Mouse (Mus musculus) small intestine, adult 2 months (tissue): ENCODE data around the gene Adamts7. TPM values are rescaled to one million over a fixed set of nuclear protein-coding genes. Genes with fewer than 3 reads are reported as not detected.

ENCODE experiments used
- H3K27ac ChIP-seq: fragments of 200-500 bp; 2 replicates; pipeline ENCODE4 v1.5.1; 2012; ENCODE audit warnings: low read depth, low read length, control low read depth, inconsistent platforms; ENCODE audit not compliant: insufficient read depth
- H3K27me3 ChIP-seq: fragments of 200-500 bp; 2 replicates; pipeline ENCODE4 v1.6.1; 2012; ENCODE audit warnings: mild to moderate bottlenecking, moderate library complexity, low read length, inconsistent platforms; ENCODE audit not compliant: control insufficient read depth, insufficient read depth
- H3K36me3 ChIP-seq: fragments of 200-500 bp; 2 replicates; pipeline ENCODE4 v1.6.1; 2012; ENCODE audit warnings: mild to moderate bottlenecking, low read length, control low read depth, inconsistent platforms; ENCODE audit not compliant: control insufficient read depth, insufficient read depth
- H3K4me1 ChIP-seq: fragments of 200-500 bp; 2 replicates; pipeline ENCODE4 v1.6.1; 2012; ENCODE audit warnings: low read length, inconsistent platforms, mixed read lengths; ENCODE audit not compliant: control insufficient read depth, insufficient read depth, insufficient read length
- H3K4me3 ChIP-seq: fragments of 200-500 bp; 2 replicates; pipeline ENCODE4 v1.5.1; 2012; ENCODE audit warnings: low read depth, mild to moderate bottlenecking, control low read depth, inconsistent platforms, low read length, moderate library complexity
- CTCF ChIP-seq: fragments of 200-500 bp; IDR thresholded peaks from 2 replicates; pipeline ENCODE4 v1.5.1; 2012; ENCODE audit warnings: low read depth, mild to moderate bottlenecking, control low read depth, inconsistent platforms, low read length, moderate library complexity, mixed read lengths; ENCODE audit not compliant: insufficient replicate concordance, insufficient read length; ENCODE audit errors: extremely low read depth
- POLR2A ChIP-seq: fragments of 200-500 bp; IDR thresholded peaks from 2 replicates; pipeline ENCODE4 v1.6.1; 2012; ENCODE audit warnings: low read depth, mild to moderate bottlenecking, control low read depth, inconsistent platforms, low read length, moderate library complexity
- WGBS: fragments of 180-500 bp; shearing (Covaris S2); methylation state at CpG from one replicate; pipeline ENCODE4 v1.1.7; 2018; 5-methylcytosine and 5-hydroxymethylcytosine counted together
- polyA plus RNA-seq: library from polyadenylated mRNA; depleted of rRNA; stranded (reverse); fragments of >200 nt; gene quantifications from 2 replicates; pipeline ENCODE4 v1.2.3, GENCODE M21; 2012

Gene Adamts7
- polyA plus RNA-seq, 1 experiment, result 4.1 TPM

- no peaks in the 10 kb centered on the region for H3K27me3 ChIP-seq
Observed at GRCm38 (mm10) chr9:90122246-90122740, 40.6 kb upstream of the Adamts7 start.

GRCm38 (mm10) chr9:90124156-90124872, 38.6 kb upstream of the Adamts7 start:
- no peak for TF ChIP-seq CTCF
- TF ChIP-seq POLR2A, result no peak
- 47% methylated on average over 11 of the region's 11 CpGs for WGBS
- H3K4me1 ChIP-seq, result peaks cover 2% of the 10 kb centered on the region; the same call in 1 of the 2 replicates
- no peak overlapping the region for H3K27ac ChIP-seq
- H3K27me3 ChIP-seq, result no peaks in the 10 kb centered on the region
- no peak overlapping the region for H3K4me3 ChIP-seq
- no peaks in the 10 kb centered on the region for H3K36me3 ChIP-seq

More at GRCm38 (mm10) chr9:90122246-90122740, 40.6 kb upstream of the Adamts7 start:
- TF ChIP-seq CTCF (no peak), POLR2A (no peak)
- 77% methylated on average over 4 of the region's 4 CpGs for WGBS
- no peak overlapping the region for H3K27ac ChIP-seq
- H3K4me1 ChIP-seq, result peaks cover 2% of the 10 kb centered on the region; the same call in 1 of the 2 replicates
- H3K4me3 ChIP-seq, result no peak overlapping the region
- no peaks in the 10 kb centered on the region for H3K36me3 ChIP-seq

- 53% methylated on average over 8 of the region's 8 CpGs for WGBS
- Histone ChIP-seq H3K27ac (no peak overlapping the region), H3K4me3 (no peak overlapping the region), H3K4me1 (peaks cover 2% of the 10 kb centered on the region; the same call in 1 of the 2 replicates), H3K36me3 (no peaks in the 10 kb centered on the region), H3K27me3 (no peaks in the 10 kb centered on the region)
- TF ChIP-seq CTCF (no peak), POLR2A (no peak)
Observed at GRCm38 (mm10) chr9:90124873-90125245, 38.0 kb upstream of the Adamts7 start.

GRCm38 (mm10) chr9:90125416-90126099, 37.3 kb upstream of the Adamts7 start:
- Histone ChIP-seq H3K4me3 (no peak overlapping the region), H3K36me3 (no peaks in the 10 kb centered on the region), H3K4me1 (peaks cover 2% of the 10 kb centered on the region; the same call in 1 of the 2 replicates), H3K27me3 (no peaks in the 10 kb centered on the region), H3K27ac (no peak overlapping the region)
- no peak for TF ChIP-seq POLR2A
- TF ChIP-seq CTCF, result no peak
- 52% methylated on average over 7 of the region's 7 CpGs for WGBS

GRCm38 (mm10) chr9:90126260-90127010, 36.4 kb upstream of the Adamts7 start:
- Histone ChIP-seq H3K27ac (no peak overlapping the region), H3K27me3 (no peaks in the 10 kb centered on the region), H3K36me3 (no peaks in the 10 kb centered on the region), H3K4me1 (peaks cover 2% of the 10 kb centered on the region; the same call in 1 of the 2 replicates), H3K4me3 (peak overlapping the region; percentile 38; the same call in 1 of the 2 replicates)
- WGBS, result 2% methylated on average over 30 of the region's 30 CpGs
- peak; percentile 60; the same call in 1 of the 2 replicates for TF ChIP-seq CTCF
- TF ChIP-seq POLR2A, result no peak

GRCm38 (mm10) chr9:90127146-90127545, 35.7 kb upstream of the Adamts7 start:
- Histone ChIP-seq H3K4me3 (no peak overlapping the region), H3K4me1 (peaks cover 2% of the 10 kb centered on the region; the same call in 1 of the 2 replicates), H3K27ac (no peak overlapping the region), H3K27me3 (no peaks in the 10 kb centered on the region), H3K36me3 (no peaks in the 10 kb centered on the region)
- no peak for TF ChIP-seq CTCF
- no peak for TF ChIP-seq POLR2A
- 72% methylated on average over 6 of the region's 6 CpGs for WGBS
